Mouse (Mus musculus) frontal cortex, postnatal 10 days (tissue): ENCODE measurements at regions not wholly inside any gene's neighbourhood (a gene's known extent, or its start where the extent isn't known, plus 50 kb on each side); places are given as distances from the start of the nearest gene placed in this dataset.
A peak's percentile ranks its signal among the peaks of the same experiment; 100 is the strongest.
"Not testable (repeated sequence)": the region's sequence is repeated elsewhere in the genome, so short reads cannot be mapped to it uniquely, and the experiment has no call there.

Experiments
- DNase-seq, 2 experiments: peaks; one replicate each; pipeline ENCODE4 v3.0.0; 2022; ENCODE audit warnings: low spot score in 2 of 2, mixed read lengths in 1 of 2

- DNase-seq = peak; percentile 58 to 76
These were observed 457.3 kb upstream of the Cdh5 start for GRCm38 (mm10) chr8:103644106-103644505.

GRCm38 (mm10) chr8:103644845-103645244, 456.6 kb upstream of the Cdh5 start:
- DNase-seq = no peak

DNA sequence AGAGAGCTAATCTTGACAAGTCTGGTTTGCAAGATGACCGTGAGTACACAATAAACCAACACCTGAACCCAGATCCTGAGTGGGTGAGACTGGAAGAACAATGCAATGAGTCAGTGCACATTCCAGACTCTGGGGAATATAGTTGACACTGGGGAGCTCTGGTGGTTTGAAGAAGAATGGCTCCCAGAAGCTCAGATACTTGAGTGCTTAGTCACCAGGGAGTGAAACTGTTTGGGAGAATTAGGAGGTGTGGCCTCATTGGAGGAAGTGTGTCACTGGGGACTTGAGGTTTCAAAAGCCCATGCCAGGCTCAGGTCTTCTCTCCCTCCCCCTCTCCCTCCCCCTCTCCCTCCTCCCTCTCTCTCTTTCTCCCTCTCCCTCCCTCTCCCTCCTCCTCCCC, 436.6 kb upstream of the Cdh5 start:
- DNase-seq = no peak

DNA sequence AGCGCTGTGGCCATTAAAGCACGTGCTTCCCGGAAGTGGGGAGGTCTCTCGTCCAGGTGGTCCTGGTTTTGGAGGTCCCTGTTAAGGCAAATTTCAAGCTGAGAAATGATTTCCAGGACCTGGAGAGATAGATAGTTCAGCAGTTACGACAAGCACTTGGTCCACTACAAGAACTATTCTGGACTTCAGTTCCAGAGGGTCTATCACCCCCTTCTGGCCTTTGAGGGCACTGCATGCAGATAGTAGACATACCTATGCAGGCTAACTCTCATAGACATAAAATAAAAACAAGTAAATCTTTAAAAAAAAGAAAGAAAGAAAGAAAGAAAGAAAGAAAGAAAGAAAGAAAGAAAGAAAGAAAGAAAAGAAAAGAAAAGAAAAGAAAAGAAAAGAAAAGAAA, 415.2 kb upstream of the Cdh5 start:
- not testable (repeated sequence) for DNase-seq

GRCm38 (mm10) chr8:103690438-103690837, 411.0 kb upstream of the Cdh5 start:
- no peak for DNase-seq

GRCm38 (mm10) chr8:103693531-103693930, 407.9 kb upstream of the Cdh5 start:
- DNase-seq = no peak

DNA sequence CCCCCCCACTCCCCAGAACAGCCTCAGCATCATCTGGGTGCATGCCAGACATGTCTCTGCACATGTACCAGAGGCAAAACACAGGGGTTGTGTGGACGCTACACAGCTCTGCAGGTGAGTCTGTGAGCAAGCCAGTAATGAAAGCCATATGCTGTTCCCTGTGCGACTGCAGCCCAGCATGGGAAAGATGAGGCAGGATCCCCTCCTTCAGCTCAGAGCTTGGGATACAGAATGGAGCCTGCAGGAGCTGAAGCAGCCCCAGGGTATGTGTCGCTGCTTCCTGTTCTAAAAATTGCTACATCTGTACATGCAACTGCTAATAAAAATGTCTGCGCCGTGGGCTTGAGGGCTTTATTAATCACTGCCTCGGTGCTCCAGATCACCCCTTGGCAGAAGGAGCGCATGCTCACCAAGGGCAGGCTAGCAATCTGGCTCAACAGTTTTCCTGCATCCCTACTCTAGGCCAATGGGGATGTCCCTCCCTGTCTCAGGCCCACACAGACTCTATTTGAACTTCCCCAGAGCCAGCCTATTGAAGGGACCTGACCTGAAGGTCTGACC, 407.0 kb upstream of the Cdh5 start:
- DNase-seq = no peak

- DNase-seq = no peak
These were observed 402.4 kb upstream of the Cdh5 start for GRCm38 (mm10) chr8:103699016-103699520.

- DNase-seq = no peak
These were observed 399.2 kb upstream of the Cdh5 start for GRCm38 (mm10) chr8:103702236-103702635.

DNA sequence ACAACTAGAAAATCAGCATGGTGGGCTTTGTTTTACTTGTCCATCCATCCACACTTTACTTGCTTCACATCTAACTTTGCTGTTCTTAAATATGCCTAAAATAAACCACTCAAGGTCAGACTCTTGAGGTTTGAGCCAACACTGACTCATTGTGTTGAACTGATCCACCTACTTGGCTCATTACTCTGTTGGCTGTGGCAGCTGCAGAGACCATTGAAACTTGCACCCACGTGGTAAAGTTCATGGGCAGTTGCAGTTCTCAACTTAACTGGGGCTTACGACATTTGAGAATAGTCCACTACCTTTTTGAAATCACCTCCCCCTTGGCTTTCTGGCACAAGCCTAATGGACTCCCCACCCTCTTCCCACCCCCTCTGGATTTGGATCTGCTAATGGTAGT, 395.3 kb upstream of the Cdh5 start:
- DNase-seq = no peak

- not testable (repeated sequence) for DNase-seq
These were observed 390.6 kb upstream of the Cdh5 start for GRCm38 (mm10) chr8:103710871-103711270.

- DNase-seq = no peak
These were observed 383.7 kb upstream of the Cdh5 start for GRCm38 (mm10) chr8:103717723-103718122.

GRCm38 (mm10) chr8:103733466-103733865, 368.0 kb upstream of the Cdh5 start:
- no peak for DNase-seq

- DNase-seq = peak; percentile 12 to 39
These were observed 363.1 kb upstream of the Cdh5 start for GRCm38 (mm10) chr8:103738330-103738729.

GRCm38 (mm10) chr8:103741395-103741794, 360.0 kb upstream of the Cdh5 start:
- DNase-seq = no peak

DNA sequence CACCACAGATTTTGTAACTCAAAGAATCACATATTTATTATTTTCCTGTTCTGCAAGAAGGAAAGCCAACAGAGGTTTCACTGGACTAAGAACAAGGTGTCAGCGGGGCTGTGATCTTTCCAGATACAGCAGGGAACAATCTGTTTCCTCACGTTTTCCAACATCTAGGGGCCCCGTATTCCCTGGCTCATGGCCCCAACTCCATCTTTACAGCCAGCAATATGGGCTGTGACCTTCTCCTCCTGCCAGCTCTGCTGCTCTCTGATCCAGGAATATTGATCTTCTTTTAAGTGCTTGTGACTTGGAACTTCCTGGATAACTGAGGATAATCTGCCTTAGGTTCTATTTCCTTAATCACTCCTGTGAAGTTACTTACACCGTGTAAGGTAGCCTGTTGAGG, 352.7 kb upstream of the Cdh5 start:
- DNase-seq = no peak

- DNase-seq = no peak
These were observed 350.9 kb upstream of the Cdh5 start for GRCm38 (mm10) chr8:103750278-103751097.

DNA sequence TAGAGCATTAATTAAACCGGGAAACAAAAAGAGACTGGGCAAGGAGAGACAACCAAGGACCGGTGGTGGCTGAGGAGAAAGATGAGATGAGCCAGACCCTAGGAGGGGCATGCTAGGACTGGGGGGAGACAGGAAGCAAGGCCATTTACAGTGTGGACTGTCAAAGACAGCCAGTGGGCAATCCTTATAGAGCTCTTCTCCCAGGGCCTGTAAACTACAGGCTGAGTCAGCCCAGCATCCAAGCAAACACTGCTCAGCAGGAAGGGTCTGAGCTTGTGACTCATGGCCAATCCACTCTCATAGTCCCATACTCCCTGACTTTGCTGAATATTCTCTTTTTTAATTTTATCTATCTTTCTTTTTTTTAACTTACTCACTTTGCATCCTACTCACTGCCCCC, 350.3 kb upstream of the Cdh5 start:
- DNase-seq = no peak

DNA sequence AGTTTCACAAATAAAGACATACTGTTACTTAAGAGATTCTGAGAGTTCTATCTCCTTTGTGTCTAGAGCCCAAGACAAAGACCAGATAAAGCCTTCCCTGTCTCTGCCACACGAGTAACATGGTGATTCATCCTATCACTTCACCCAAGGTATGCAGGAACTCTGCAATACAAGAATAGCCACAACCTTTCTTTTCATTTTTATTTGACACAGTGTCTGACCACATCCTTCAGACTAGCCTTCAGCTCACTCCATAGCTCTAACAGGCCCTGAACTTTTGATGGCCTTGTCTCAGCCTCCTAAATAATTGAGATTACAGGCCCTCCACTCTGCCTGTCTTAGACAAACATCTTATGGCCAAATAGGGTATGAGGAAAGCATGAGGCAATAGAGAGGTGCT, 337.6 kb upstream of the Cdh5 start:
- DNase-seq = no peak

- DNase-seq = no peak
These were observed 321.8 kb upstream of the Cdh5 start for GRCm38 (mm10) chr8:103779658-103780057.

GRCm38 (mm10) chr8:103788308-103788707, 313.1 kb upstream of the Cdh5 start:
- DNase-seq = no peak

DNA sequence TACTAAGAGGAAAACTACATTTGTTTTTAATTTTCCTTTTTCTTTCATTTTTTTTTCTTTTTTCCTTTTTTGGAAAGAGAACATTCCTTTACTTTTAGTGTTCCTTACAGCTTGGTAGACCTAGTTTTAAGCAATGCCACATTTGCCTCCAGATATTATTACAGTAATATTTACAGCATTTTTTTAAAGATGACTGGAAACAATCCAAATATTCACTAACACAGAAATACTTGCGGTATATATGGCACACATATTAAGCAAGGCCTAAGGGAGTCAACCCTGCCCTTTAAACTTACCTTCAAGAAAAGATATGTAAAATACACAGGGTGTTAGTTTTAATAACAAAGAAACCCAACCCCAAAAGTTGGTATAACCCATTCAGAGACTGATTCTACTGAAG, 308.1 kb upstream of the Cdh5 start:
- no peak for DNase-seq

DNA sequence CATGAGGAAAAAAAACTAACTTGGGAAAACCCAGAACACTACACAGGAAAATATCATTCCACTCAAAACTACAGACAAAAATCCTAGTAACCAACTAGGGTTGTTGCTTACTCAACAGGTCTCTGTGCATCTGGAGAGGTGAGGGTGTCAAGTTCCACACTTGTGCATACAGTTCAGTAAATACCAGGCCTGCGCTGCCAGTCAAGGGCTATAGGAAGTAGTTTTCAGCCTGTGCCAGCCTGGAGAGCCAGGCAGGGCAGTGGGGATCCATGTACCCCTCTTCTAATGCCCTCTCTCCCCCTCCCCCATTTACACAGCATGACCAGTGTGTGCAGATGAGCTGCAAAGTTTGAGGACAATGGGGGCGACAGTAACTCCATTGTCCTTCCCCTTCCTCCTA, 302.8 kb upstream of the Cdh5 start:
- not testable (repeated sequence) for DNase-seq
